Mouse (Mus musculus) cortical plate, adult 2 months (tissue): ENCODE measurements around the gene Cgnl1.

Source experiments
- CTCF ChIP-seq: fragments of 200-500 bp; IDR thresholded peaks from 2 replicates; pipeline ENCODE4 v1.5.1; 2011; ENCODE audit warnings: mild to moderate bottlenecking, control low read depth, low read length; ENCODE audit not compliant: insufficient read depth; ENCODE audit errors: extremely low read depth
- POLR2A ChIP-seq: fragments of 200-500 bp; IDR thresholded peaks from 2 replicates; pipeline ENCODE4 v1.6.1; 2011; ENCODE audit warnings: mild to moderate bottlenecking, low read length, control low read depth; ENCODE audit not compliant: insufficient read depth; ENCODE audit errors: extremely low read depth

DNA sequence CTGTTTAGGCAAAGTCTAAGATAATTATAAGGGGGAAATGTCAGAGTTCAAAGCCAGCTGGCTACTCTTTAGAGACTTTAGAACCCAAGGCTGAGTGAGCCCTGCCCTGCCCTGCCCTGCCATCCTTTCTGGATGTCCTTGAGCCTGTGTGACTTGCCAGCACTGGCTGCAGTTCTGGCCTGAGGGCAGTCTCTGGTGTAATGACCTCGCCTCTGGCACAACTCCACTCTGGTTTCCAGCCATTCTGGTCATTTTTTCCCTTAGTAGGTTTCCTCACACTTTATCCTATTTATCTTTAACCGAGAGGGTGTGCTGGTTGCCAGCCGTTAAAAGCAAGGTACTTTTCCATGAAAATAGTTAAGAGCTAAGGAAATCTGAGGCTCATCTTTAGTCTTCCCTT is 45.3 kb downstream of the Cgnl1 start:
- no peak for TF ChIP-seq CTCF
- TF ChIP-seq POLR2A = no peak
